Mouse (Mus musculus) kidney, embryonic 16.5 days (tissue): ENCODE measurements at regions not wholly inside any gene's neighbourhood (a gene's known extent, or its start where the extent isn't known, plus 50 kb on each side); places are given as distances from the start of the nearest gene placed in this dataset.

Experiments
- ATAC-seq: fragments of 200-750 bp; cut with Nextera tagmentation; 2 replicates; pipeline ENCODE4 v1.8.0; 2017; ENCODE audit warnings: moderate TSS enrichment; ENCODE audit not compliant: low FRiP score, low TSS enrichment
- H3K27ac ChIP-seq: fragments of 300-500 bp; sonication (generic); 2 replicates; pipeline ENCODE4 v1.5.1; 2014; ENCODE audit warnings: low read length
- H3K27me3 ChIP-seq: fragments of 300-500 bp; sonication (generic); 2 replicates; pipeline ENCODE4 v1.6.1; 2014; ENCODE audit warnings: low read length, control low read depth, mixed read lengths; ENCODE audit not compliant: insufficient read depth
- H3K36me3 ChIP-seq: fragments of 300-500 bp; sonication (generic); 2 replicates; pipeline ENCODE4 v1.6.1; 2014; ENCODE audit warnings: low read length, control low read depth, mixed read lengths; ENCODE audit not compliant: insufficient read depth
- H3K4me1 ChIP-seq: fragments of 300-500 bp; sonication (generic); 2 replicates; pipeline ENCODE4 v1.6.1; 2014; ENCODE audit warnings: low read length, control low read depth, mixed read lengths; ENCODE audit not compliant: insufficient read depth
- H3K4me2 ChIP-seq: fragments of 300-500 bp; sonication (generic); replicated peaks from 2 replicates; pipeline ENCODE4 v1.6.1; 2014; ENCODE audit warnings: low read depth, low read length
- H3K4me3 ChIP-seq: fragments of 300-500 bp; sonication (generic); 2 replicates; pipeline ENCODE4 v1.5.1; 2014; ENCODE audit warnings: mild to moderate bottlenecking, low read length
- H3K9ac ChIP-seq: fragments of 300-500 bp; sonication (generic); replicated peaks from 2 replicates; pipeline ENCODE4 v1.6.1; 2014; ENCODE audit warnings: low read length
- H3K9me3 ChIP-seq: fragments of 300-500 bp; sonication (generic); 2 replicates; pipeline ENCODE4 v1.6.1; 2016; ENCODE audit warnings: low read length, control low read depth
- WGBS: fragments of 180-500 bp; shearing (Covaris S2); extraction: QIAGEN DNeasy Blood & Tissue Kit; methylation state at CpG from one replicate; pipeline ENCODE4 v1.1.7; 2014; 5-methylcytosine and 5-hydroxymethylcytosine counted together

GRCm38 (mm10) chr8:90192856-90193255 lies 155.3 kb downstream of the Tox3 start:
- Histone ChIP-seq H3K9ac (no peak overlapping the region), H3K4me3 (no peak overlapping the region), H3K9me3 (no peaks in the 10 kb centered on the region), H3K36me3 (no peaks in the 10 kb centered on the region), H3K4me1 (no peaks in the 10 kb centered on the region), H3K27me3 (no peaks in the 10 kb centered on the region), H3K27ac (no peak overlapping the region), H3K4me2 (no peak overlapping the region)
- 18% methylated on average over 2 of the region's 2 CpGs for WGBS
- no peak for ATAC-seq

GRCm38 (mm10) chr8:90182807-90183206 lies 165.3 kb downstream of the Tox3 start:
- no peaks in the 10 kb centered on the region for H3K36me3 ChIP-seq
- no peak overlapping the region for H3K27ac ChIP-seq
- no peak overlapping the region for H3K4me3 ChIP-seq
- no peaks in the 10 kb centered on the region for H3K4me1 ChIP-seq
- H3K9ac ChIP-seq = no peak overlapping the region
- 68% methylated on average over 6 of the region's 6 CpGs for WGBS
- H3K4me2 ChIP-seq = no peak overlapping the region
- ATAC-seq = no peak
- no peaks in the 10 kb centered on the region for H3K9me3 ChIP-seq
- no peaks in the 10 kb centered on the region for H3K27me3 ChIP-seq

GRCm38 (mm10) chr8:90176771-90177170 lies 171.4 kb downstream of the Tox3 start:
- no peaks in the 10 kb centered on the region for H3K9me3 ChIP-seq
- WGBS = 73% methylated on average over 7 of the region's 7 CpGs
- no peaks in the 10 kb centered on the region for H3K4me1 ChIP-seq
- H3K27me3 ChIP-seq = no peaks in the 10 kb centered on the region
- no peaks in the 10 kb centered on the region for H3K36me3 ChIP-seq
- ATAC-seq = no peak
- H3K9ac ChIP-seq = no peak overlapping the region
- no peak overlapping the region for H3K27ac ChIP-seq
- no peak overlapping the region for H3K4me3 ChIP-seq
- H3K4me2 ChIP-seq = no peak overlapping the region

GRCm38 (mm10) chr8:90176335-90176734 lies 171.8 kb downstream of the Tox3 start:
- H3K4me1 ChIP-seq = no peaks in the 10 kb centered on the region
- H3K36me3 ChIP-seq = no peaks in the 10 kb centered on the region
- H3K4me2 ChIP-seq = no peak overlapping the region
- H3K9ac ChIP-seq = no peak overlapping the region
- H3K4me3 ChIP-seq = no peak overlapping the region
- 56% methylated on average over 9 of the region's 9 CpGs for WGBS
- no peak overlapping the region for H3K27ac ChIP-seq
- H3K9me3 ChIP-seq = no peaks in the 10 kb centered on the region
- H3K27me3 ChIP-seq = no peaks in the 10 kb centered on the region
- ATAC-seq = no peak

- Histone ChIP-seq H3K4me3 (no peak overlapping the region), H3K36me3 (no peaks in the 10 kb centered on the region), H3K27me3 (no peaks in the 10 kb centered on the region), H3K9ac (no peak overlapping the region), H3K9me3 (no peaks in the 10 kb centered on the region), H3K4me2 (no peak overlapping the region), H3K27ac (no peak overlapping the region), H3K4me1 (no peaks in the 10 kb centered on the region)
- no peak for ATAC-seq
- WGBS = 93% methylated on average over 2 of the region's 2 CpGs
These were observed 181.5 kb downstream of the Tox3 start for GRCm38 (mm10) chr8:90166639-90167038.

- H3K4me2 ChIP-seq = no peak overlapping the region
- H3K4me1 ChIP-seq = no peaks in the 10 kb centered on the region
- ATAC-seq = no peak
- H3K9ac ChIP-seq = no peak overlapping the region
- no peaks in the 10 kb centered on the region for H3K9me3 ChIP-seq
- H3K27ac ChIP-seq = no peak overlapping the region
- WGBS = 83% methylated on average over 5 of the region's 5 CpGs
- no peak overlapping the region for H3K4me3 ChIP-seq
- H3K27me3 ChIP-seq = no peaks in the 10 kb centered on the region
- H3K36me3 ChIP-seq = no peaks in the 10 kb centered on the region
These were observed 196.7 kb downstream of the Tox3 start for GRCm38 (mm10) chr8:90151477-90151876.

GRCm38 (mm10) chr8:90149903-90150302 lies 198.2 kb downstream of the Tox3 start:
- Histone ChIP-seq H3K4me1 (no peaks in the 10 kb centered on the region), H3K27ac (no peak overlapping the region), H3K4me3 (no peak overlapping the region), H3K27me3 (no peaks in the 10 kb centered on the region), H3K9me3 (no peaks in the 10 kb centered on the region), H3K36me3 (no peaks in the 10 kb centered on the region), H3K9ac (no peak overlapping the region), H3K4me2 (no peak overlapping the region)
- ATAC-seq = no peak
- WGBS = 56% methylated on average over 6 of the region's 6 CpGs

- Histone ChIP-seq H3K27me3 (no peaks in the 10 kb centered on the region), H3K9me3 (no peaks in the 10 kb centered on the region), H3K36me3 (no peaks in the 10 kb centered on the region), H3K4me3 (no peak overlapping the region), H3K4me2 (no peak overlapping the region), H3K4me1 (0 out of 2 replicates have a peak, but pooled peaks cover 4% of the 10 kb centered on the region), H3K27ac (no peak overlapping the region), H3K9ac (no peak overlapping the region)
- WGBS = 81% methylated on average over 5 of the region's 5 CpGs
- no peak for ATAC-seq
These were observed 213.5 kb downstream of the Tox3 start for GRCm38 (mm10) chr8:90134626-90135025.

GRCm38 (mm10) chr8:90130704-90131267 lies 217.4 kb downstream of the Tox3 start:
- Histone ChIP-seq H3K9ac (no peak overlapping the region), H3K9me3 (no peaks in the 10 kb centered on the region), H3K4me1 (0 out of 2 replicates have a peak, but pooled peaks cover 4% of the 10 kb centered on the region), H3K36me3 (no peaks in the 10 kb centered on the region), H3K4me3 (no peak overlapping the region), H3K4me2 (no peak overlapping the region), H3K27ac (no peak overlapping the region), H3K27me3 (no peaks in the 10 kb centered on the region)
- ATAC-seq = no peak
- WGBS = 66% methylated on average over 5 of the region's 5 CpGs

GRCm38 (mm10) chr8:90125426-90125825 lies 222.7 kb downstream of the Tox3 start:
- no peak overlapping the region for H3K27ac ChIP-seq
- 0 out of 2 replicates have a peak, but pooled peaks cover 4% of the 10 kb centered on the region for H3K4me1 ChIP-seq
- no peak overlapping the region for H3K9ac ChIP-seq
- no peaks in the 10 kb centered on the region for H3K9me3 ChIP-seq
- H3K36me3 ChIP-seq = no peaks in the 10 kb centered on the region
- H3K27me3 ChIP-seq = no peaks in the 10 kb centered on the region
- 94% methylated on average over 1 of the region's 1 CpGs for whole genome bisulfite sequencing
- no peak overlapping the region for H3K4me2 ChIP-seq
- no peak overlapping the region for H3K4me3 ChIP-seq
- ATAC-seq = no peak
